Mouse (Mus musculus) heart, embryonic 15.5 days (tissue): ENCODE data around the gene Hoxb4. TPM values are rescaled to one million over a fixed set of nuclear protein-coding genes. Genes with fewer than 3 reads are reported as not detected.

Experiments
- ATAC-seq: fragments of 200-750 bp; cut with Nextera tagmentation; replicated peaks from 2 replicates; pipeline ENCODE4 v1.8.0; 2017; ENCODE audit warnings: low read depth, moderate TSS enrichment; ENCODE audit not compliant: insufficient number of reproducible peaks, insufficient read depth, low FRiP score
- H3K27ac ChIP-seq: fragments of 300-500 bp; sonication (generic); 2 replicates; pipeline ENCODE4 v1.5.1; 2015; ENCODE audit warnings: mild to moderate bottlenecking, inconsistent platforms
- H3K27me3 ChIP-seq: fragments of 300-500 bp; sonication (generic); 2 replicates; pipeline ENCODE4 v1.6.1; 2015; ENCODE audit warnings: inconsistent platforms
- H3K36me3 ChIP-seq: fragments of 300-500 bp; sonication (generic); 2 replicates; pipeline ENCODE4 v1.6.1; 2015; ENCODE audit warnings: mild to moderate bottlenecking, inconsistent platforms
- H3K4me1 ChIP-seq: fragments of 300-500 bp; sonication (generic); replicated peaks from 2 replicates; pipeline ENCODE4 v1.6.1; 2015; ENCODE audit warnings: inconsistent platforms
- H3K4me2 ChIP-seq: fragments of 300-500 bp; sonication (generic); 2 replicates; pipeline ENCODE4 v1.6.1; 2015; ENCODE audit warnings: inconsistent platforms, mild to moderate bottlenecking, moderate library complexity
- H3K4me3 ChIP-seq: fragments of 300-500 bp; sonication (generic); 2 replicates; pipeline ENCODE4 v1.5.1; 2015; ENCODE audit warnings: mild to moderate bottlenecking, inconsistent platforms
- H3K9ac ChIP-seq: fragments of 300-500 bp; sonication (generic); 2 replicates; pipeline ENCODE4 v1.6.1; 2015; ENCODE audit warnings: mild to moderate bottlenecking, inconsistent platforms
- H3K9me3 ChIP-seq: fragments of 300-500 bp; sonication (generic); replicated peaks from 2 replicates; pipeline ENCODE4 v1.6.1; 2016; ENCODE audit warnings: inconsistent platforms
- WGBS: fragments of 180-500 bp; shearing (Covaris S2); methylation state at CpG from one replicate; pipeline ENCODE4 v1.1.7; 2015; ENCODE audit warnings: mixed read lengths; 5-methylcytosine and 5-hydroxymethylcytosine counted together
- polyA plus RNA-seq: library from polyadenylated mRNA; unstranded; fragments of >200 nt; fragmentation: Nextera tagmentation; extraction: Ambion mirVana; gene quantifications from 2 replicates; pipeline ENCODE4 v1.2.1, GENCODE M21; 2015

Gene Hoxb4
- polyA plus RNA-seq, 1 experiment from 2014 or later: 0.31 TPM

GRCm38 (mm10) chr11:96279421-96280233 lies 38.4 kb upstream of the Hoxb4 start:
- Histone ChIP-seq H3K27me3 (peaks cover 99% of the 10 kb centered on the region), H3K9ac (no peak overlapping the region), H3K36me3 (no peaks in the 10 kb centered on the region), H3K4me1 (peaks cover 17% of the 10 kb centered on the region), H3K27ac (no peak overlapping the region), H3K4me2 (no peak overlapping the region), H3K9me3 (no peaks in the 10 kb centered on the region), H3K4me3 (no peak overlapping the region)
- no peak for ATAC-seq
- 3% methylated on average over 31 of the region's 31 CpGs for WGBS

- Histone ChIP-seq H3K4me1 (peaks cover 20% of the 10 kb centered on the region), H3K36me3 (no peaks in the 10 kb centered on the region), H3K27me3 (peaks cover 98% of the 10 kb centered on the region), H3K4me3 (no peak overlapping the region), H3K9me3 (no peaks in the 10 kb centered on the region), H3K4me2 (no peak overlapping the region), H3K27ac (no peak overlapping the region), H3K9ac (no peak overlapping the region)
- ATAC-seq: no peak
- 18% methylated on average over 8 of the region's 8 CpGs for WGBS
These were observed 37.4 kb upstream of the Hoxb4 start for GRCm38 (mm10) chr11:96280399-96281378.

GRCm38 (mm10) chr11:96281396-96281795 lies 36.7 kb upstream of the Hoxb4 start:
- H3K9me3 ChIP-seq: no peaks in the 10 kb centered on the region
- peaks cover 98% of the 10 kb centered on the region for H3K27me3 ChIP-seq
- H3K4me2 ChIP-seq: no peak overlapping the region
- WGBS: 5% methylated on average over 18 of the region's 18 CpGs
- H3K9ac ChIP-seq: no peak overlapping the region
- no peak for ATAC-seq
- no peak overlapping the region for H3K4me3 ChIP-seq
- no peak overlapping the region for H3K27ac ChIP-seq
- no peaks in the 10 kb centered on the region for H3K36me3 ChIP-seq
- H3K4me1 ChIP-seq: peaks cover 26% of the 10 kb centered on the region

GRCm38 (mm10) chr11:96281855-96282570 lies 36.1 kb upstream of the Hoxb4 start, which contains the start of gene Hoxb8:
TSS of gene Hoxb8 (plus strand) at chr11:96281905.
- Histone ChIP-seq H3K27me3 (peaks cover 98% of the 10 kb centered on the region), H3K9me3 (no peaks in the 10 kb centered on the region), H3K4me3 (peak within 1 kb of the TSS; percentile 50), H3K4me2 (peak within 1 kb of the TSS; percentile 68; the same call in 1 of the 2 replicates), H3K27ac (no peak within 1 kb of the TSS), H3K9ac (no peak within 1 kb of the TSS), H3K4me1 (peaks cover 31% of the 10 kb centered on the region), H3K36me3 (no peaks in the 10 kb centered on the region)
- no peak for ATAC-seq
- WGBS: 2% methylated on average over 27 of the region's 27 CpGs

- no peak for ATAC-seq
- WGBS: under 1% methylated on average over 49 of the region's 49 CpGs
These were observed 35.2 kb upstream of the Hoxb4 start for GRCm38 (mm10) chr11:96282795-96283430.

GRCm38 (mm10) chr11:96284041-96284749 lies 33.9 kb upstream of the Hoxb4 start:
- peaks cover 32% of the 10 kb centered on the region for H3K4me1 ChIP-seq
- peak overlapping the region; percentile 50 for H3K4me3 ChIP-seq
- no peak overlapping the region for H3K9ac ChIP-seq
- H3K4me2 ChIP-seq: peak overlapping the region; percentile 68
- no peaks in the 10 kb centered on the region for H3K36me3 ChIP-seq
- peaks cover 96% of the 10 kb centered on the region for H3K27me3 ChIP-seq
- H3K9me3 ChIP-seq: no peaks in the 10 kb centered on the region
- H3K27ac ChIP-seq: no peak overlapping the region
- under 1% methylated on average over 49 of the region's 49 CpGs for WGBS
- 0 out of 2 replicates have a peak, but pooled peaks have one; percentile 47 for ATAC-seq

More at GRCm38 (mm10) chr11:96282795-96283430, 35.2 kb upstream of the Hoxb4 start:
- peaks cover 32% of the 10 kb centered on the region for H3K4me1 ChIP-seq
- no peak overlapping the region for H3K9ac ChIP-seq
- peaks cover 98% of the 10 kb centered on the region for H3K27me3 ChIP-seq
- peak overlapping the region; percentile 68 for H3K4me2 ChIP-seq
- peak overlapping the region; percentile 50 for H3K4me3 ChIP-seq
- no peaks in the 10 kb centered on the region for H3K9me3 ChIP-seq
- H3K36me3 ChIP-seq: no peaks in the 10 kb centered on the region
- H3K27ac ChIP-seq: no peak overlapping the region

- ATAC-seq: no peak; the same call in 1 of the 2 replicates
- no peak overlapping the region for H3K9ac ChIP-seq
- no peak overlapping the region for H3K27ac ChIP-seq
- peak overlapping the region; percentile 68 for H3K4me2 ChIP-seq
- 2% methylated on average over 36 of the region's 37 CpGs for WGBS
- peak overlapping the region; percentile 50 for H3K4me3 ChIP-seq
- H3K4me1 ChIP-seq: peaks cover 32% of the 10 kb centered on the region
- H3K9me3 ChIP-seq: no peaks in the 10 kb centered on the region
- H3K27me3 ChIP-seq: peaks cover 96% of the 10 kb centered on the region
- no peaks in the 10 kb centered on the region for H3K36me3 ChIP-seq
These were observed 33.0 kb upstream of the Hoxb4 start for GRCm38 (mm10) chr11:96284774-96285734.

GRCm38 (mm10) chr11:96285771-96286738 lies 32.0 kb upstream of the Hoxb4 start, which contains the start of gene Hoxb7:
TSS of gene Hoxb7 (plus strand) at chr11:96286623.
- WGBS: 2% methylated on average over 43 of the region's 43 CpGs
- ATAC-seq: no peak
- Histone ChIP-seq H3K27ac (peak within 1 kb of the TSS; percentile 21; the same call in 1 of the 2 replicates), H3K4me1 (peaks cover 32% of the 10 kb centered on the region), H3K9ac (no peak within 1 kb of the TSS), H3K9me3 (no peaks in the 10 kb centered on the region), H3K27me3 (peaks cover 97% of the 10 kb centered on the region), H3K4me3 (peak within 1 kb of the TSS; percentile 39), H3K36me3 (no peaks in the 10 kb centered on the region), H3K4me2 (peak within 1 kb of the TSS; percentile 68)
